Comparison of ENCODE assay signal across 25 mouse cellular contexts in genomic region chr14:14643533-14643932, GRCm38 (mm10).
"Had no signal": no experiment of that assay in that cellular context is flagged by ENCODE, and none has a peak within 500 bp of the region (broad histone marks: within the 10 kb centered on the region; RNA-seq: fewer than 3 reads in every experiment).

No protein-coding gene starts in this region.

- H3K27me3 ChIP-seq: kidney, embryonic 15.5 days; limb, embryonic 13.5 days; liver, embryonic 12.5 days; liver, embryonic 15.5 days; lung, embryonic 15.5 days; megakaryocyte, embryonic 14.5 days; midbrain, embryonic 13.5 days; neural tube, embryonic 13.5 days had no signal

- H3K36me3 ChIP-seq: kidney, embryonic 15.5 days; limb, embryonic 10.5 days; limb, embryonic 13.5 days; liver, embryonic 12.5 days; liver, embryonic 15.5 days; lung, embryonic 15.5 days; midbrain, embryonic 10.5 days; midbrain, embryonic 13.5 days; neural tube, embryonic 13.5 days had no signal

- H3K9me3 ChIP-seq: kidney, embryonic 15.5 days; limb, embryonic 10.5 days; limb, embryonic 13.5 days; liver, embryonic 12.5 days; liver, embryonic 15.5 days; lung, embryonic 15.5 days; megakaryocyte, embryonic 14.5 days; midbrain, embryonic 10.5 days; midbrain, embryonic 13.5 days; neural tube, embryonic 13.5 days had no signal

- DNase-seq: kidney, adult 18-20 months; kidney, postnatal 10 days; kidney, postnatal 36 days; layer of hippocampus, adult 9-11 months; liver; lung, adult 18-20 months; lung, postnatal 10 days; lung, postnatal 36 days; retina, postnatal 1 day; right cerebral cortex, postnatal 25 days; thymus, adult 2 months; thymus, postnatal 14 days; thymus, postnatal 4 days had no signal

- H3K9ac ChIP-seq: kidney, embryonic 15.5 days; limb, embryonic 13.5 days; liver, embryonic 12.5 days; liver, embryonic 15.5 days; lung, embryonic 15.5 days; midbrain, embryonic 13.5 days; neural tube, embryonic 13.5 days had no signal

- ATAC-seq: liver, embryonic 12.5 days; midbrain, embryonic 13.5 days; midbrain, embryonic 16.5 days had no signal

- H3K4me2 ChIP-seq: kidney, embryonic 15.5 days; limb, embryonic 13.5 days; liver, embryonic 12.5 days; liver, embryonic 15.5 days; lung, embryonic 15.5 days; midbrain, embryonic 13.5 days; neural tube, embryonic 13.5 days had no signal

- H3K4me3 ChIP-seq: kidney, embryonic 15.5 days; limb, embryonic 10.5 days; limb, embryonic 13.5 days; liver, embryonic 12.5 days; liver, embryonic 15.5 days; lung, embryonic 15.5 days; megakaryocyte, embryonic 14.5 days; midbrain, embryonic 10.5 days; midbrain, embryonic 13.5 days; myocyte; neural tube, embryonic 13.5 days had no signal

- H3K27ac ChIP-seq: kidney, embryonic 15.5 days; limb, embryonic 10.5 days; limb, embryonic 13.5 days; liver, embryonic 12.5 days; liver, embryonic 15.5 days; lung, embryonic 15.5 days; midbrain, embryonic 10.5 days; midbrain, embryonic 13.5 days; neural tube, embryonic 13.5 days had no signal

- H3K4me1 ChIP-seq: kidney, embryonic 15.5 days; liver, embryonic 15.5 days; lung, embryonic 15.5 days; midbrain, embryonic 13.5 days; neural tube, embryonic 13.5 days had no signal
